Mouse (Mus musculus) regulatory T cell (primary cell): ENCODE measurements at regions not wholly inside any gene's neighbourhood (a gene's known extent, or its start where the extent isn't known, plus 50 kb on each side); places are given as distances from the start of the nearest gene placed in this dataset.

ENCODE experiments used
- in situ Hi-C: fragments of 300-600 bp; cut with MboI, MseI; formaldehyde crosslinking; loops from one replicate; pipeline ENCODE4 v1.15.1; 2025; ENCODE audit warnings: high pct_unique_total_duplicates

- in situ Hi-C loops, result no loop called here
Measured at GRCm38 (mm10) chr12:57809961-57810360, 246.0 kb downstream of the Ttc6 start.

- in situ Hi-C loops, result no loop called here
Measured at GRCm38 (mm10) chr12:57823809-57824208, 259.9 kb downstream of the Ttc6 start.

GRCm38 (mm10) chr12:57825754-57826153 lies 261.8 kb downstream of the Ttc6 start:
- in situ Hi-C loops, result loop anchor here (25.0 kb wide), 2 partner anchors 962 to 1112 kb away; no protein-coding TSS in a partner anchor

GRCm38 (mm10) chr12:57842813-57843212 lies 278.9 kb downstream of the Ttc6 start:
- in situ Hi-C loops, result loop anchor here (25.0 kb wide), 2 partner anchors 944 to 1094 kb away; no protein-coding TSS in a partner anchor

- in situ Hi-C loops, result no loop called here
Measured at GRCm38 (mm10) chr12:57871028-57871427, 307.1 kb downstream of the Ttc6 start.

GRCm38 (mm10) chr12:57890783-57891478 lies 320.6 kb upstream of the Sstr1 start:
- in situ Hi-C loops, result no loop called here

- in situ Hi-C loops, result no loop called here
Measured at GRCm38 (mm10) chr12:57891556-57891955, 320.0 kb upstream of the Sstr1 start.

GRCm38 (mm10) chr12:57897751-57898250 lies 313.8 kb upstream of the Sstr1 start:
- in situ Hi-C loops, result no loop called here

- in situ Hi-C loops, result no loop called here
Measured at GRCm38 (mm10) chr12:57904658-57905057, 306.9 kb upstream of the Sstr1 start.

GRCm38 (mm10) chr12:57918211-57918610 lies 293.4 kb upstream of the Sstr1 start:
- in situ Hi-C loops, result no loop called here

- in situ Hi-C loops, result no loop called here
Measured at GRCm38 (mm10) chr12:57922031-57922430, 289.5 kb upstream of the Sstr1 start.

- in situ Hi-C loops, result no loop called here
Measured at GRCm38 (mm10) chr12:57924422-57924821, 287.1 kb upstream of the Sstr1 start.

- in situ Hi-C loops, result no loop called here
Measured at GRCm38 (mm10) chr12:57926886-57927285, 284.7 kb upstream of the Sstr1 start.

GRCm38 (mm10) chr12:57928030-57928429 lies 283.5 kb upstream of the Sstr1 start:
- in situ Hi-C loops, result no loop called here

- in situ Hi-C loops, result no loop called here
Measured at GRCm38 (mm10) chr12:57931856-57932255, 279.7 kb upstream of the Sstr1 start.

- in situ Hi-C loops, result no loop called here
Measured at GRCm38 (mm10) chr12:57949886-57950285, 261.7 kb upstream of the Sstr1 start.

- in situ Hi-C loops, result no loop called here
Measured at GRCm38 (mm10) chr12:57958527-57958926, 253.0 kb upstream of the Sstr1 start.

- in situ Hi-C loops, result no loop called here
Measured at GRCm38 (mm10) chr12:57960171-57960570, 251.4 kb upstream of the Sstr1 start.

- in situ Hi-C loops, result no loop called here
Measured at GRCm38 (mm10) chr12:57969168-57969567, 242.4 kb upstream of the Sstr1 start.

- in situ Hi-C loops, result no loop called here
Measured at GRCm38 (mm10) chr12:57970163-57970562, 241.4 kb upstream of the Sstr1 start.

- in situ Hi-C loops, result no loop called here
Measured at GRCm38 (mm10) chr12:57972484-57972883, 239.1 kb upstream of the Sstr1 start.
